Mouse (Mus musculus) urinary bladder, adult 18-20 months (tissue): ENCODE data around the gene 1810013L24Rik.
A peak's percentile ranks its signal among the peaks of the same experiment; 100 is the strongest.

Source experiments
- DNase-seq, 2 experiments: peaks; one replicate each; pipeline ENCODE4 v3.0.0; 2022; ENCODE audit warnings: low spot score in 2 of 2, mixed read lengths in 2 of 2

Gene 1810013L24Rik

GRCm38 (mm10) chr16:8829564-8830359 is at the start of gene 1810013L24Rik:
Gene 1810013L24Rik (plus strand): TSS chr16:8830100.
- DNase-seq, result peak; percentile 89 to 99

- no peak for DNase-seq
These were observed 49.7 kb upstream of the 1810013L24Rik start for GRCm38 (mm10) chr16:8780187-8780586.

DNA sequence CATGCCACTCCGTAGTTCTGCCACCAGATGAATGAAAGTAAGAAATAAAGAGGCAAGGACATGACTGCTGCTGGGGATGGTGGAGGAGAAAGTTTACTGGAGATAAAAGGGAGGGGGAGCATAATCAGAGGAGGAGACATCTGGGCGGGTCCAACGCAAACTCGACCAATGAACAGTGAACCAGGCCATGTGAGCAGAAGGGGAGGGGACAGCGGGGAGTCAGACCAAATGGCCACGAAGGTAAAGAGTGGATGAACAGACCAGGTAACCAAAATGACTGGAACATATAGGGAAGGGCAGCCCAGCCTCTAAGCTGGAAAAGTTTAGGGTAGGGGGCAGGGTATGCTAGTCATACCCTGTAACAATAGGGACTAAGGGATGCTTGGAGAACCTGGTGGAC is 48.7 kb upstream of the 1810013L24Rik start:
- DNase-seq, result no peak

DNA sequence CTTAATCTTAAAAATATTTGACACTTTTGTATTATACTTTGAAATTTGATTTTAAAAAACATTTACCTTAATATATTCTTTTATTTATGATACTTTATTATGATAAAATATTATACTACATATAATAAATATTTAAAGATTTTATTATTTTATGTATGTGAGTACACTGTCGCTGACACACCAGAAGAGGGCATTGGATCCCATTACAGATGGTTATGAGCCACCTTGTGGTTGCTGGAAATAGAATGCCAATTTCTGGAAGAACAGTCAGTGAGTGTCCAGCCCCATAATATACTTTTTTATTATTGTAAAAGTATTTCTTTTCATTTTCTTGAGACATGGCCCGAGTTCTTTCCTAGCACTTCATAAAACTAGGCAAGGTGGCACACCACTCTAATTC is 48.2 kb upstream of the 1810013L24Rik start:
- DNase-seq, result no peak

GRCm38 (mm10) chr16:8783198-8783913 is 46.5 kb upstream of the 1810013L24Rik start:
- no peak for DNase-seq

GRCm38 (mm10) chr16:8784753-8785152 is 45.1 kb upstream of the 1810013L24Rik start:
- DNase-seq, result no peak

DNA sequence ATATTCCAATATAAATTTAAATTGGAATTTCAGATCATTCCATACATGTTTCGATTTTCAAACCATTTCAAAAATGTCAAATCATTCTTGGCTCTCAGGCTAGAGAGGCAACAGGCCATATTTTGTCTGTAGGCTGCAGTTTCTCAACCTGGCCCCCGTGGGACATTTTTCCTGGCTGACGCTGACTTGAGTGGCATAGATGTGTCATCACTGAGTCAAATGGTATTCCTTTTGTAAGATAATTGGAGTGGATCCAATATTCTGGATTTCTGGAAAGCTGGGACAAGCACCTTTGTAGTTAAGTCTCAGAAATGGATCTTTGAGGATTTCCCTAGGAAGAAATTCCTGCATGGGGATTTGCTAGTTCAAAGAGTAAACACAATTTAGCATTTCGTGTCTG is 39.0 kb upstream of the 1810013L24Rik start:
- DNase-seq, result no peak

- no peak for DNase-seq
These were observed 37.8 kb upstream of the 1810013L24Rik start, which contains the start of gene Usp7 for GRCm38 (mm10) chr16:8791949-8792557. Gene Usp7 (minus strand): TSS chr16:8792308.

DNA sequence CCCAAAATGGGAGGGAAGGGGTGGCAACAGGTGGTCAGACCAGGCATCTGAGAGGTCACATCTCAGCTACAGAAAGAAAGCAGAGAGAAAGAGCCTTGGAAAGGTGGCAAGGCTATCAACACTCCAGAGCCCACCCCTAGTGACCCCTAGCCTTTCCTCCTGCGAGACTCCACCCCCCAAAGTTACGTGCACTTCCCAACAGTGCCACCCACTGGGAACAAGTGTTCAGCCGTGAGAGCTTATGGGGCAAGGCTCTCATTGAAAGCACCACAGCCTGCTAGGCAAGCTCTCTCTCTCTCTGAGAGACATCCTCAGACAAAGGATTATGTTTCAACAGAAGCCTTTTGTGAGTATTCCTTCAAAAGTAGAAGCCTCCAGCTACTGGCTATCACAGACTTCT is 34.9 kb upstream of the 1810013L24Rik start:
- no peak for DNase-seq

- DNase-seq, result no peak
These were observed 34.0 kb upstream of the 1810013L24Rik start for GRCm38 (mm10) chr16:8795906-8796305.

- no peak for DNase-seq
These were observed 23.2 kb upstream of the 1810013L24Rik start for GRCm38 (mm10) chr16:8806703-8807102.

DNA sequence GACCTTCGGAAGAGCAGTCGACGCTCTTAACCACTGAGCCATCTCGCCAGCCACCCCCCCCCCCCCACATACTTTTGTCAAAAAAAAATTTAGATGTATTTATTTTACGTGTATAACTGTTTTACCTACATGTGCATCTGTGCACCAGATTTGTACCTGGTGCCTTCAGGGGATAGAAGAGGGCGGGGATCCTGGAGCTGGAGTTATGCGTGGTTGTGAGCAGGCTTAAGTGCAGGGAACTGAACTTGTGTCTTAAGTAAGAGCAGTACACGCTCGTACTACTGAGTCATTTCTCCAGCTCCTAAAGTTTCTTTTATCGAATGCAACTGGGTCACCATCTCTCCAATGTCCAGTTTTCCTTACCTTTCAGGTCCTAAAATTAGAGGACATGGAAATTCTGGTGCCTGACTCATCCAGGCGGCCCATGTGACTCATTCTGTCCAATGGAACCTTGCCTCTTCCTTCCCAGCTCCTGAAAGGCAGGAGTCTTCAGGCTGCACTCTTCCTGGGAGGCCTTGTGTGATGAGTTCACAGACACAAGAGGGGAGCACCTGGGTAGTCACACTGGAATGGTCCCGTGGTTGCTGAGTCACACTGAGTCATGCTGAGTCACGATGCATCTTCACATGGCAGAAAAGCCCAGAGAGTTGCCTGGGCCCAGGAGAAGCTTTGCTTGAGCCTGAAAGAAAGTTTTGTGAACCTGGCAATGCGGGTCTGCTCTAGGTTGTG is 19.3 kb upstream of the 1810013L24Rik start:
- DNase-seq, result peak in 1 of 2 experiments; percentile 14

DNA sequence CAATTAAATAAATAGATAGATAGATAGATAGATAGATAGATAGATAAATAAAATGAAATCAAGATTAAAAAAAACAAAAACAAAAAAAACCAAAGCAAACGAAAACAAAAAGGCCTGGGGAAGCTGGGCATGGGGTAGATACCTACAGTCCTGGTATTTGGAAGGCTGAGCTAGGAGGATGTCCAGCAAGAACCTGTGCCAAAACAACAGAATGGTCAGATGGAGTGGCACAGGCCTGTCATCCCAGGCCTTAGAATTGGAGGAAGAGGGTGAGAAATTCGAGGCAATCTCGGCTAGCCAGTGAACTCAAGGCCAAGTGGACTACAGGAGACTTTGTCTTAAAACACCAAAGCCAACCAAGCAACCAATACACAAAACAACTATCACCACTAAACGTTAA is 12.0 kb upstream of the 1810013L24Rik start:
- no peak for DNase-seq

DNA sequence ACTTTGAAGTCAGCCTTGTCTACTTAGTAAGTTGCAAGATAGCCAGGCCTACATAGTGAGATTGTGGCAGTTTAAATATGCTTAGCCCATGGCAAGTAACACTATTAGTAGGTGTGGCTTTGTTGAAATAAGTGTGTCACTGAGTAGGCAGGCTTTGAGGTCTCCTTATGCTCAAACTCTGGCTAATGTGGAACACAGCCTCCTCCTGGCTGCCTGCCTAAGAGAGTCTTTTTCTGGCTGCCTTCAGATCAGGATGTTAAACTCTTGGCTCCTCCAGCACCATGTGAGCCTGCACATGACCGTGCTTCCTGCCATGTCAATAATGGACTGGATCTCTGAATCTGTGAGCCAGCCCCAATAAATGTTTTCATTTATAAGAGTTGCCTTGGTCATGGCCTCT is 8.5 kb upstream of the 1810013L24Rik start:
- no peak for DNase-seq

GRCm38 (mm10) chr16:8822586-8822985 is 7.3 kb upstream of the 1810013L24Rik start:
- no peak for DNase-seq

- no peak for DNase-seq
These were observed 6.2 kb upstream of the 1810013L24Rik start for GRCm38 (mm10) chr16:8823661-8824060.

GRCm38 (mm10) chr16:8827366-8827765 is 2.5 kb upstream of the 1810013L24Rik start:
- DNase-seq, result no peak

- no peak for DNase-seq
These were observed 1.0 kb upstream of the 1810013L24Rik start for GRCm38 (mm10) chr16:8828636-8829563.

DNA sequence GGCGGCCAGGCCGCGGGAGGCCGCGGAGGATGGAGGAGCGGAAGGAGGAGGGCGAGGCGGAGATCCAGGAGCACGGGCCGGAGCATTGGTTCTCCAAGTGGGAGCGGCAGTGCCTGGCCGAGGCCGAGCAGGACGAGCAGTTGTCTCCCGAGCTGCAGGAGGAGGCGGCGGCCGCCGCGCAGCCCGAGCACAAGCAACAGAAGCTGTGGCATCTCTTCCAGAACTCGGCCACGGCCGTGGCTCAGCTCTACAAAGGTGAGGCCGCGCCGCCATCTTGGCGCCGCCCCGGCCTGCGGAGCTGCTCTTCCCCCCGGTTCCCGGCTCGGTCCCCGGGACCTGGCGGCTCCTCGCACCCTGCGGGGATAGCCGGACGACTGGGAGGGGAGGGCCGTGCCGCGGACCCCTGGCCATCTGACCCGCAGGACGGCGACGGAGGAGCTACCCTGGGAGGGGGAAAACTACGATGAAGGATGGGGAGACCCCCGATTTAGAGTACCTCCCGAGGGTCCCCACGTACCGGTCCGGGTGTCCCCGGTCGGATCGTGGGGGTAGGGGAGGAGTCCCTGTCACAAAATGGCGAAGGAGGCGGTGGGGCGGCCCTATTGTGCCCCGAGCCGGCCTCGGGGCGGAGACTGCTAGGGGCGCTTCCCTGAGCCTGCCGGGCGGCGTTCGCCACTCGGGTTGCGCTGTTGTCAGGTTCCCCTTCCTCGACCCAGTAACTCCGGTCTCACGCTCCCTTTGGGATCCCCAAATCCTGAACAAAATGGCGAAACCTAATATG is 721 bp downstream of the 1810013L24Rik start:
- DNase-seq, result peak; percentile 70 to 73

DNA sequence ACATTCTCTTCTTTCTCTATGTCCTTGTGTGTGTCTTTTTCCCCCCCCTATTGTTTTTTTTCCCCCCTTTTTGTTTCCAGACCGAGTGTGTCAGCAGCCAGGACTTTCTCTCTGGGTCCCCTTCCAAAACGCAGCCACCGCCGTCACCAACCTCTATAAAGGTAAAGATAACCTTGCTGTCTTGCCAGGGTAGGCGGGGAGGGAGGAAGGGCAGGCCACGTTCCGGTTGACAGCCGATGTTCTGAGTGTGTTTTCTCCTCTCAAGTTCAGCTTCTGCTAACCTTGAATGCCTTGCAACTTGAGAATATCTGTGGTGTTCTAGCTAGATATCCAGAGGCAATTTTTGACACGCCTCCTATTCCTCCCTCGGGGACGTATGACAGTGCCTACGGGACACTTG is 1.3 kb downstream of the 1810013L24Rik start:
- DNase-seq, result peak in 1 of 2 experiments; percentile 14
